Mouse (Mus musculus): ENCODE data around the gene Myo1h. TPM values are rescaled to one million over a fixed set of nuclear protein-coding genes. Genes with fewer than 3 reads are reported as not detected.

The Myo1h gene
- polyA plus RNA-seq, 1 experiment from 2014 or later, result 0.42 TPM

- Histone ChIP-seq H3K27me3 (ENCODE audit: control insufficient read depth, insufficient read depth, low read length) (no peaks in the 10 kb centered on the region), H3K4me1 (ENCODE audit: control insufficient read depth, insufficient read depth, low read length) (peaks cover 12% of the 10 kb centered on the region), H3K9ac (ENCODE audit: low read length) (no peak overlapping the region), H3K4me3 (ENCODE audit: low read depth, low read length) (no peak overlapping the region), H3K4me2 (ENCODE audit: low read depth) (no peak overlapping the region), H3K36me3 (ENCODE audit: control insufficient read depth, insufficient read depth, low read length) (peaks cover 22% of the 10 kb centered on the region), H3K9me3 (ENCODE audit: control insufficient read depth, low read length) (no peaks in the 10 kb centered on the region), H3K27ac (ENCODE audit: low read depth, low read length) (no peak overlapping the region)
- 37% methylated on average over 11 of the region's 11 CpGs for WGBS
- no peak for DNase-seq (ENCODE audit: low spot score)
- ATAC-seq (ENCODE audit: insufficient read depth, low FRiP score, low TSS enrichment), result no peak
These were observed 83.6 kb downstream of the Myo1h start for GRCm38 (mm10) chr5:114372565-114372964.

- Histone ChIP-seq H3K9ac (ENCODE audit: low read length) (no peak overlapping the region), H3K27ac (ENCODE audit: low read depth, low read length) (no peak overlapping the region), H3K4me1 (ENCODE audit: control insufficient read depth, insufficient read depth, low read length) (peaks cover 14% of the 10 kb centered on the region), H3K27me3 (ENCODE audit: control insufficient read depth, insufficient read depth, low read length) (no peaks in the 10 kb centered on the region), H3K36me3 (ENCODE audit: control insufficient read depth, insufficient read depth, low read length) (peaks cover 18% of the 10 kb centered on the region), H3K4me3 (ENCODE audit: low read depth, low read length) (no peak overlapping the region), H3K4me2 (ENCODE audit: low read depth) (no peak overlapping the region), H3K9me3 (ENCODE audit: control insufficient read depth, low read length) (no peaks in the 10 kb centered on the region)
- DNase-seq (ENCODE audit: low spot score), result no peak
- 76% methylated on average over 11 of the region's 11 CpGs for WGBS
- ATAC-seq (ENCODE audit: insufficient read depth, low FRiP score, low TSS enrichment), result no peak
These were observed 84.2 kb downstream of the Myo1h start for GRCm38 (mm10) chr5:114373174-114373573.

- no peak overlapping the region for H3K4me2 ChIP-seq (ENCODE audit: low read depth)
- no peak overlapping the region for H3K4me3 ChIP-seq (ENCODE audit: low read depth, low read length)
- no peaks in the 10 kb centered on the region for H3K9me3 ChIP-seq (ENCODE audit: control insufficient read depth, low read length)
- peaks cover 15% of the 10 kb centered on the region for H3K36me3 ChIP-seq (ENCODE audit: control insufficient read depth, insufficient read depth, low read length)
- H3K9ac ChIP-seq (ENCODE audit: low read length), result no peak overlapping the region
- no peak for ATAC-seq (ENCODE audit: insufficient read depth, low FRiP score, low TSS enrichment)
- no peak for DNase-seq (ENCODE audit: low spot score)
- no peak overlapping the region for H3K27ac ChIP-seq (ENCODE audit: low read depth, low read length)
- WGBS, result 92% methylated on average over 9 of the region's 9 CpGs
- H3K27me3 ChIP-seq (ENCODE audit: control insufficient read depth, insufficient read depth, low read length), result no peaks in the 10 kb centered on the region
- peaks cover 14% of the 10 kb centered on the region for H3K4me1 ChIP-seq (ENCODE audit: control insufficient read depth, insufficient read depth, low read length)
These were observed 84.6 kb downstream of the Myo1h start for GRCm38 (mm10) chr5:114373581-114373980.

GRCm38 (mm10) chr5:114374409-114375213 lies 85.6 kb downstream of the Myo1h start:
- H3K4me2 ChIP-seq (ENCODE audit: low read depth), result no peak overlapping the region
- no peak overlapping the region for H3K27ac ChIP-seq (ENCODE audit: low read depth, low read length)
- no peak overlapping the region for H3K9ac ChIP-seq (ENCODE audit: low read length)
- H3K27me3 ChIP-seq (ENCODE audit: control insufficient read depth, insufficient read depth, low read length), result no peaks in the 10 kb centered on the region
- H3K4me3 ChIP-seq (ENCODE audit: low read depth, low read length), result no peak overlapping the region
- ATAC-seq (ENCODE audit: insufficient read depth, low FRiP score, low TSS enrichment) (no peak), DNase-seq (ENCODE audit: low spot score) (no peak)
- peaks cover 11% of the 10 kb centered on the region for H3K36me3 ChIP-seq (ENCODE audit: control insufficient read depth, insufficient read depth, low read length)
- no peaks in the 10 kb centered on the region for H3K9me3 ChIP-seq (ENCODE audit: control insufficient read depth, low read length)
- WGBS, result 93% methylated on average over 23 of the region's 23 CpGs
- H3K4me1 ChIP-seq (ENCODE audit: control insufficient read depth, insufficient read depth, low read length), result peaks cover 22% of the 10 kb centered on the region

GRCm38 (mm10) chr5:114378177-114378920 lies 89.4 kb downstream of the Myo1h start:
- Histone ChIP-seq H3K4me1 (ENCODE audit: control insufficient read depth, insufficient read depth, low read length) (peaks cover 25% of the 10 kb centered on the region), H3K9me3 (ENCODE audit: control insufficient read depth, low read length) (no peaks in the 10 kb centered on the region), H3K36me3 (ENCODE audit: control insufficient read depth, insufficient read depth, low read length) (peaks cover 7% of the 10 kb centered on the region), H3K9ac (ENCODE audit: low read length) (peak overlapping the region; percentile 84; the same call in 1 of the 2 replicates), H3K4me3 (ENCODE audit: low read depth, low read length) (no peak overlapping the region; the same call in 1 of the 2 replicates), H3K27me3 (ENCODE audit: control insufficient read depth, insufficient read depth, low read length) (no peaks in the 10 kb centered on the region), H3K4me2 (ENCODE audit: low read depth) (peak overlapping the region; percentile 70; the same call in 1 of the 2 replicates), H3K27ac (ENCODE audit: low read depth, low read length) (no peak overlapping the region)
- 83% methylated on average over 10 of the region's 10 CpGs for WGBS
- ATAC-seq (ENCODE audit: insufficient read depth, low FRiP score, low TSS enrichment), result no peak
- no peak for DNase-seq (ENCODE audit: low spot score)

GRCm38 (mm10) chr5:114378936-114379335 lies 90.0 kb downstream of the Myo1h start:
- H3K4me2 ChIP-seq (ENCODE audit: low read depth), result peak overlapping the region; percentile 70
- no peak overlapping the region; the same call in 1 of the 2 replicates for H3K27ac ChIP-seq (ENCODE audit: low read depth, low read length)
- H3K9ac ChIP-seq (ENCODE audit: low read length), result peak overlapping the region; percentile 84; the same call in 1 of the 2 replicates
- no peaks in the 10 kb centered on the region for H3K27me3 ChIP-seq (ENCODE audit: control insufficient read depth, insufficient read depth, low read length)
- ATAC-seq (ENCODE audit: insufficient read depth, low FRiP score, low TSS enrichment), result no peak
- peaks cover 7% of the 10 kb centered on the region for H3K36me3 ChIP-seq (ENCODE audit: control insufficient read depth, insufficient read depth, low read length)
- H3K9me3 ChIP-seq (ENCODE audit: control insufficient read depth, low read length), result no peaks in the 10 kb centered on the region
- peaks cover 25% of the 10 kb centered on the region for H3K4me1 ChIP-seq (ENCODE audit: control insufficient read depth, insufficient read depth, low read length)
- 52% methylated on average over 6 of the region's 6 CpGs for WGBS
- no peak for DNase-seq (ENCODE audit: low spot score)
- peak overlapping the region; percentile 85 for H3K4me3 ChIP-seq (ENCODE audit: low read depth, low read length)

DNA sequence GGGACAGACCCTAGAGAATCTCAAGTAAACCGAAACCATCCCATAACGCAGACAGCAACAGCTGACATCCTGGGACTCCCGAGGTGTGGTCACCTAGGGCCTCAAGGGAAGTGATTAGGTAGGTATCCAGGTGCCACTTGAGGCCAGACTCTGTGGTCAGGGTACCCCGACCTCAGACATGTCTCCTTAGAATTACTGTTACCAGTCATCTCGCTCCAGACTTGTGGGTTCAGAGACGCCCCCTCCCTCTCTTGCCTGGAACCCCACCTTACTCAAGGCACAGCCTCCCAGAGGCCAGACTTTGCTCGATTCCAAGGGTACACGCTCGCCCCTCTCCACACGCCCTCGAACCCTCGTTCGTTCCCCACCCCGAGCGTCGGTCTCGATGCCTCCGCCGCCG lies 90.8 kb downstream of the Myo1h start:
- Histone ChIP-seq H3K4me3 (ENCODE audit: low read depth, low read length) (peak overlapping the region; percentile 85), H3K27ac (ENCODE audit: low read depth, low read length) (peak overlapping the region; percentile 71; the same call in 1 of the 2 replicates), H3K9me3 (ENCODE audit: control insufficient read depth, low read length) (no peaks in the 10 kb centered on the region), H3K9ac (ENCODE audit: low read length) (peak overlapping the region; percentile 84), H3K27me3 (ENCODE audit: control insufficient read depth, insufficient read depth, low read length) (no peaks in the 10 kb centered on the region), H3K4me1 (ENCODE audit: control insufficient read depth, insufficient read depth, low read length) (peaks cover 25% of the 10 kb centered on the region), H3K36me3 (ENCODE audit: control insufficient read depth, insufficient read depth, low read length) (peaks cover 4% of the 10 kb centered on the region), H3K4me2 (ENCODE audit: low read depth) (peak overlapping the region; percentile 70)
- DNase-seq (ENCODE audit: low spot score) (peak; percentile 44), ATAC-seq (ENCODE audit: insufficient read depth, low FRiP score, low TSS enrichment) (0 out of 2 replicates have a peak, but pooled peaks have one; percentile 15)
- WGBS, result 1% methylated on average over 20 of the region's 20 CpGs

- Histone ChIP-seq H3K27me3 (ENCODE audit: control insufficient read depth, insufficient read depth, low read length) (no peaks in the 10 kb centered on the region), H3K4me2 (ENCODE audit: low read depth) (peak within 1 kb of the TSS; percentile 70), H3K9ac (ENCODE audit: low read length) (peak within 1 kb of the TSS; percentile 84), H3K27ac (ENCODE audit: low read depth, low read length) (peak within 1 kb of the TSS; percentile 71), H3K4me1 (ENCODE audit: control insufficient read depth, insufficient read depth, low read length) (peaks cover 25% of the 10 kb centered on the region), H3K9me3 (ENCODE audit: control insufficient read depth, low read length) (no peaks in the 10 kb centered on the region), H3K4me3 (ENCODE audit: low read depth, low read length) (peak within 1 kb of the TSS; percentile 85), H3K36me3 (ENCODE audit: control insufficient read depth, insufficient read depth, low read length) (peaks cover 2% of the 10 kb centered on the region; the same call in 1 of the 2 replicates)
- DNase-seq (ENCODE audit: low spot score), result peak; percentile 93
- under 1% methylated on average over 69 of the region's 74 CpGs for WGBS
- ATAC-seq (ENCODE audit: insufficient read depth, low FRiP score, low TSS enrichment), result peak; percentile 91
These were observed 91.4 kb downstream of the Myo1h start, which contains the start of the genes Kctd10 and Ube3b for GRCm38 (mm10) chr5:114380209-114381012. Gene Kctd10, minus strand, starts transcription at chr5:114380508. Gene Ube3b, plus strand, starts transcription at chr5:114380607.

All from neural tube, embryonic 11.5 days (tissue).